Mouse (Mus musculus) gastrocnemius, postnatal 4 days (tissue): ENCODE data around the gene Cav3. TPM values are rescaled to one million over a fixed set of nuclear protein-coding genes. Genes with fewer than 3 reads are reported as not detected.

Experiments used
- DNase-seq, 2 experiments: peaks; one replicate each; pipeline ENCODE4 v3.0.0; 2021 to 2022; ENCODE audit warnings: low spot score in 2 of 2, mixed read lengths in 2 of 2
- total RNA-seq, 2 experiments: library from RNA; stranded (reverse); gene quantifications; 2 replicates each; pipeline ENCODE4 v1.2.3; 2021

Gene Cav3
- total RNA-seq, 2 experiments from 2014 or later = 243 to 287 TPM

DNA sequence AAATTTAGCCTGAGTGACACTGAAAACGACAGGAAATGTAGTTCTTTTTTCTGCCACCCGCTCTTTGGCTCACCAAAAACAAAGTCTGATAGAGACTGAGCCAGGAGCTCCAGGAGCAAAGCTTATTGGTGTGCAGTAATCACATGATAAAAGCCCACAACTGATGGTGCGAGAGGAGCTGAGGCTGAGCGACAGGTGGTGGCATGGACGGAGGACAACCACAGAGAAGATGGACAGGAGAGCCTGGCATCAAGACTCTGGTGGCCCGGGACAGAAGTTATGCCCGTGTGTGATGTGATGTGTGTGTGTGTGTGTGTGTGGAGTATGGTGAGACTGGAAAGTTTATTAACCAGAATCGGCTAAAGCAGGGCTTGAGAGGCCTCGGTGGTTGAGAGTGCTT lies 34.1 kb downstream of the Cav3 start:
- DNase-seq = no peak

DNA sequence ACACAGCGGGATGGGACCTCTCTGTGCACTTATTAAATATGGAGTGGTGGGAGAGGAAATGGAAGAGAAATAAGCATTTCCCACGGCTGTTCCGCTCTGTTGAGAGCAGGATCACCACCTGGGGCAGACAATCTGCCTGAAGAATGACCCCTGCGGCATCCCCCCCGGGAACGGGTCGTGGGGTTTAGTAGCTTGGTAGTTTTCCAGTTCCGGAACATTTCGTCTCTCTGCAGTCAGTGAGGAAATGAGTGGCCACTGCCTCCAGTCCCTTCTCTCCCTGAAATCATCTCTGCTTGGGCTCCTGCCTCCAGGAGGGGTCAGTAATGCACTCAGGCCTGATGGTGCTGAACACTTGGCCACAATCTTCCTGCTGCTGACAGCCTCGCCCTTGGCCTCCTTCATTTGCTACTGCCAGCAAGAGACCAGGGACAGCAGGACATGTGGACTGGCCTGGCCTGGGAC lies 35.3 kb downstream of the Cav3 start:
- DNase-seq = no peak

DNA sequence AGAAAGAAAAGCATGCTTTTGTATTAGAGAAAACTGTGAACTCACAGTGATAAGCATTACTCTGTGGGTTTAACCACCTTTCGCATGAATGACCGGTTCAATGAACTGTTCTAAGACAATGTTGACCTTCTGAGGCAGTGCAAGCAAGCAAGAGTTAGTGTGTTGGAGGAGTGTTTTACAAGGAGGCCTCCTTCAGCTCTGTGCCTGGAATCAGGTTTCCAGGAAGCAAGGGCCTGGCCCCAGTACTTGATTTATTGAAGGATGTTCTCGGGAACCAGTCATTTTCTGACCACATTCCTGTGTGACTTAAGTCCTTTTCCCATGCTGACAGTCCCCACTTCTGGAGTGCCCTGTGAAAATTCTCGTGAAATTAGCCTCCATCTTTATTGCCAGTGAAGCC lies 35.9 kb downstream of the Cav3 start:
- DNase-seq = no peak

DNA sequence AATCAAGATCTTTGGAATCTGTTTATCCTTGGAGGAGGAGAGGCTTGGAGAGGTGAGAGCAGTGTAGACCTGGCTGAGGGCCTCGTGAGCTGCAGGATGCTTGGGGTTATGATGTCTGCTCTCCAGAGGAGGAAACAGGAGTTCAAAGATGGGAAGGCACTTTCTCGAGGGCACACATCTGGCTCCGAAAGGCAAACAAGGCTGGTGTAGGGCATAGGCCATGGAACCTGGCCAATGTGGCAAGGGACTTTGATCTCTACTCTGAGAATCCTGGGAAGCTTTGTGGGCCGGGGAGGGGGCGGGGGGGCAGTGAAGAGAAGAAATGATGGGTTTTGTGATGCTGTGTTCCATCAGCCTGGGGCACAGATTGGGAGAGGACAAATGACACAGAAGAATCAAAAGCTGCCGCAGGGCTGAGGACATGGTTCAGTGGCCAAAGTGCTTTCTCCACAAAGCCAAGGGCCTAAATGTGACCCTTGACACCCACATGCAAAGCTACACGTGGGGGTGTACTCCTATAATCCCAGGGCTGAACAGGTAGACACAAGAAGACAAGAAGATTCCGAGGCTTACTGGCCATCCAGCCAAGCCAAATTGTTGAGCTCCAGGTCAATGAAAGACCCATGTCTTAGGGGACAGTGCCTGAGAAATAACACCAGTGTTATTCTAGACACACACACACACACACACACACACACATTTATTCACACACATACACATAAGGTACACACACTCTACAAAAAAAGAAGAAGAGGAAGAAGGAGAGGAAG lies 37.2 kb downstream of the Cav3 start:
- no peak for DNase-seq

DNA sequence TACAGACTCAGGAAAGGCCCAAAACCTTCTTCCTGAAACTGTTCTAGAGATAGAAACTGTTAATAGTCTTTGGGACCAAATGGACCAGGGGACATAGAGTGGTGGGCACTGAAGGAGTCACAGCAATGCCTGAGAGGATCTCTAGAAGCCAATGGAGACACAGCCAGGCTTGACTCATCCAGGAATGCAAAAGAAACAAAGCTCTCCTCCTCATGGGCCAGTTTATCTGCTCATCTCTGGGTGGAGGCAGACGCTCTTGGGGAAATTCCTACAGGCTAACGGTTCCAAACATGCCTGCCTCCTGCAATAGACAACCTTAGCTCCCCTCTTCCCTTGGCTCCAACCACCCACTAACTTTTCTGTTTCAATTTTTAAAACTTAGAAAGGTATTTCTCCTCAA lies 38.2 kb downstream of the Cav3 start:
- DNase-seq = no peak

DNA sequence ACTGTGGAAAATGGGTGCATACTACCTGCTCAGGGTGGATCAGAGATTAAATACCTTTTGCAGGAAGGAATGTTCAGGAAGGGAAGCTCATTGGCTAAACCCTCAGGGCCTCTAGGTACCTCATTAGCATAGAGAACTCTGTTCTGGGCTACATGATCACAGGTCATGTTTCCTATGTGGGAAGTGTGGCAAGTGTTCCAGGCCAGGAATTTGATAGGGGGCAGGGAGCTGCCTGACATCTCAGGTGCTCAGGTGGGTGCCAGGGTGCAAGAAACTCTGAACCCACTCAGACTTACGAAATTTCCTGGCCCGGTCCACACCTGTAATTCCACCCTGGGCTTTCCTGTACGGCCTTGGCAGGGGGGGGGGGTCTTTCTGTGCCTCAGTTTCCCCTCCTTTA lies 39.4 kb downstream of the Cav3 start:
- no peak for DNase-seq

DNA sequence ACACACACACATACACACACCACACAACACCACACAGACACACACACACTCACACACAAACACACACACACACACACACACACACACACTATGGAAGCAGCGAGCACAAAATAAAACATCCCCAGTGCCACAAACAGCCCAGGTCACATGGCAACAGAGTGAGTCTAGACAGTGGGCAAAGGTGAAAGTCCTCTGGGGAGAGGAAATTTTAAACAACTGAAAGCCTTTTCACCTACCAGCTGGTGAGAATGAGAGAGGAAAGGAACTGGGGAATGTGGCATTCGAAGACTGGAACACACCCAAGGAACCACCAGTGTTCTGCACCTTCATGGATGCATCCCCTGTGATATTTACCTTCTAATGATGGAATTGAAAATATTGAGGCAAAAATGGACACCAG lies 40.2 kb downstream of the Cav3 start:
- no peak for DNase-seq

DNA sequence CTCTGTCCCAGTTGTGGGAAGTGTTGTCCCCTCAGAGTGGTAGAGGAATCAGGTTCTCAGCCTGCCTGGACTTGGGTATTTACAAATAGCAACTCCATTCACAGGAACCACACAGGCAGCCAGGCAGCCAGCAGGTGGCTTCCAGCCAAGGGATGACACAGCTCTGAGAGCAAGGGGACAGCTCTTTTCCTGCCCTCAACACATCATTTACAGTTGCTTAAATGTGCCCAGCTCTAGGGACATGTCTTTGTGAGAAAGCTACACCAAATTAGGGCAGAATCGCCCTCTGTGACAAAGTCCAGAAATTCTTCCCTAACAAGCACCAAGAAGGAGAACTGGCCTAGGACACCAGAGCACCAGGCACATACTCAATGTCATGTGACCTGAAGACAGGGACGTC lies 41.9 kb downstream of the Cav3 start:
- no peak for DNase-seq

DNA sequence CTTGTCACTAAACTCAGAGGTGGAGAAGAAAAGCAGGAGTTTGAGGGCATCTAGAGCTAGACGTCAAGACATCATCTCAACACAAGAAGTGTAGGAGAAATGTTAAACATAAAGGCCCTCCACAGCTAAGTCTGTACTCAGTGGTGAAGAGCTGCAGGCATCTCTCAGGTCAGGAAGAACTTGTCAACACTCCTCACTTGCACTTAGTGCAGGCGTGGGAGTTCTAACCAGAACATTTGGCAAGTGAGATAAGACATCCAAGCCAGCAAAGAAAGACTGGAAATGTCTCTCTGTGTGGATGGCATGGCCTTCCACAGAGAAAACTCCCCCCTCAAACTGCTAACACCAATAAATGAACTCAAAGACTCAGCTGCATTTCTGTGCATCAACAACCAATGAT lies 48.3 kb downstream of the Cav3 start:
- DNase-seq = no peak

DNA sequence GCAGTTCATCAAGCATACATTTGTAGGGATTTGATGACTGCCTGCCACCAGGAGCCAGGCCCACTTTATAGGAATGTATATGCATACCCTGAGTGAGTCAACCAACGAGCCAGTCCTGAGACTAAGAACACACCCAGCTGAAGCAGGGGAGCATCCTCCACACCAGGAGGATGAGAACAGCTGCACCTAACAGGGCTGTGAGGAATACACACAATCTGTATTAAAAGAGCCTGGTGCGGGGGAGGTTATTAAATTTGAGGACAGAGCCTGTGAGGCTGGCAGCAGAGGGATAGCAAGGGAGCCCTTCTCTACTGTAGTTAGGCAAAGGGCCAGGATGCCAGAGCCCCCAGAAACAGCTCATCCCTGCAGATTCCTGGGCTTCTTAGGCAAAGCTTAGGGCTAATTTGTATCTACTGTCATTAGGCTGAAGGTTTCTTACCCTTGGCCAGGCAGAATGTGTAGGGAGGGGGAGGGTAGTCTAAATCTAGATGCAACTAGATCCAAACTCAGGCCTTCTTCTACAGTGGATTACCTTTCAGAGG lies 50.4 kb downstream of the Cav3 start:
- DNase-seq = no peak

DNA sequence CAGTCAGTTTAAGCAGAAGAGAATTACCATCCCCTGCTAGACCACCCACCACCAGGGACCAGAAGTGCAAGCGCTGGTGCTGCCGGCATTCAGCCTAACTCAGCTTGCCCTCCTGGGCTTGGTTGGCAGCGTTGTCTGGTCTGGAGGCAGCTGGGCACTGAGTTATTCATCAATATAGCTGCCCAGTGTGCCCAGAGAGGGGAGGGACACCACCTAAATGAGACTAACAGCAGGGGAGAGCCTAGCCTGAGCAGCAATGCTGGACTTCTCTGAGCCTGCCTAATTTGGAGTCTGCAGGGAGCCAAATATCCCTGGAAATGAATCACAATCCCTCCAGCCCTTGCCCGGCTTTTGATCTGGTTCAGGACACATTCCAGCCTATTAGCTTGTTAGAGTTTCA lies 51.0 kb downstream of the Cav3 start:
- DNase-seq = no peak

DNA sequence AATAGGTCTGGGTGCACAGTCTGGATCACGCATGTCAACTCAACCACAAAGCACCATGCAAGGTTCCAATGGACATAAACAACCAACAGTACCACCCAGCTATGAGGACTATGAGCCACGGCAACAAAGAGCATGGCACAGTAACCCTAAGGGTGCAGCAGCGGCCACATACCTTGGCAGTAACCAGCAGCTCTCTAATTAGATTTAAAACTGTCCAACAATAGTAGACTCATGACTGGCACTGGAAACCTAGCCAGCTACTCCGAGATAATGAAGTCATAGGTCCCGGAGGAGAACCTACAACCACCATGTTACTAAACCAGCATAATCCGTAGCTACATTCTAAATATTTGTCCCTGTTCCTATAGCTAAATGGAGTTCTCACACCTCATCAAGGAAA lies 55.3 kb downstream of the Cav3 start:
- DNase-seq = no peak

DNA sequence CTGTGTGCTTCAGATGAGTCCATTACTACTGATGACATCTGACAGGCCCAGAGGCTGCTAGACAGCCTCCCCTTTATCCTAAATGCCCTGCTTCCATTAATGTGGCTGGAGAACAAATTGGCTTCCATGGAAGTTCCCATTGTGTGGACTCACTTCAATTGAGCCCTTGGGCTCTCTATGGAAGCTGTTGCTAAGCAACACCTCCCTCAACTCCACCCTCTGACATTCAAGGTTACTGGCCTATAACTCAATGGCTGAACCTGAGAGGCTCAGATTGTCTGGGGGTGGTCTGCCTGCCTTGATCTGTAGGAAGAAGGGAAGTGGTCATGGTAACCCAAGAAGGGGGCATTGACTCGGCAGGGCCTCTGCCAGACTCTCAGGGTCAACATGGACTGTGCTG lies 57.2 kb downstream of the Cav3 start:
- no peak for DNase-seq

DNA sequence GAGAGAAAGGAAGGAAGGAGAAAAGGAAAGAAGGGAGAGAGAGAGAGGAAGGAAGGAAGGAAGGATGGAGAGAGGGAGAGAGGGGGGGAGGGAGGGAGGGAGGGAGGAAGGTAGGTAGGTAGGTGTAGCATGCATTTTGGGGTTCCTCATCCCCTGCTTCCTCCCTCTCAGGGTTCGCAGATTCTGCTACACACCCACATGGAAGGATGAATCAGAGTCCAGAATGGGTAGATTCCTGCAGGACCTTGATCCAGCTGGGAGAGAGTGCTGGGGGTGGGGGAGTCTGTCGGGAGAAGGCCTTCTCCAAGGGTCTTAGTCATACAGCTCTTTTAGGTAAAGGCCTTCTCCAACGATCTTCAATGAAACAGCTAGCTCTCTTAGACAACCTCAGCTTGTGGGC lies 58.3 kb downstream of the Cav3 start:
- DNase-seq = no peak

DNA sequence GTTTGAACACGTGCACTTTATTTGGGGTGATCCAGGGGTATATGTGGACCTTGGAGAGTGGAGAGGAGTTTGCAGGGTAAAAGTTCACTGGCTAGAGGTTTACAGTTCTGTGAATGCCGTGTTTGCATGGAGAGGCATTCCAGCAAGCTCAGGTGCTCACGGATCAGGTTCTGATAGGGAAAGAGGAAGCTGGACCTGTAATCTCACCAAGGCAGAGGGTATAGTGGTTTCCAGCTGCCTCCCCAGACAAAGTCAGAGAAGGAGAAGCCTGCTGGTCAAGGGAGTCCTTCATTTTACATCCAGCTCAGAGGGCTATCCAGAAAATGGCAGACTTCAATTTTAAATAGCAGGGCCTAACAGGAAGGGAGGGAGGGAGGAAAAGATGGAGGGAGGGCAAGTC lies 58.7 kb downstream of the Cav3 start:
- no peak for DNase-seq

Other genes starting within 250 kb of the Cav3 start
- 100 to 1,000 TPM; 111 to 137 TPM for gene Lmcd1, start 185.7 kb upstream of the Cav3 start, total RNA-seq
- gene Ssu2, start 71.5 kb upstream of the Cav3 start, total RNA-seq = 1 to 10 TPM; 2.8 to 3.3 TPM
- gene Oxtr, start 30.4 kb downstream of the Cav3 start, total RNA-seq = under 1 TPM; 0.20 to 0.21 TPM
- gene Rad18, start 237.2 kb downstream of the Cav3 start, total RNA-seq = 1 to 10 TPM; 8.7 TPM